Mouse (Mus musculus) limb, embryonic 11.5 days (tissue): ENCODE measurements around the gene Tnfrsf13b. TPM values are rescaled to one million over a fixed set of nuclear protein-coding genes. Genes with fewer than 3 reads are reported as not detected.

Experiments
- ATAC-seq: fragments of 200-750 bp; cut with Nextera tagmentation; 2 replicates; pipeline ENCODE4 v1.8.0; 2017; ENCODE audit warnings: low read depth; ENCODE audit not compliant: insufficient number of reproducible peaks, low FRiP score, low TSS enrichment
- DNase-seq: peaks from one replicate; pipeline ENCODE4 v3.0.0-alpha.2; 2015; ENCODE audit warnings: low spot score
- H3K27ac ChIP-seq: fragments of 300-500 bp; sonication (generic); replicated peaks from 2 replicates; pipeline ENCODE4 v1.5.1; 2014; ENCODE audit warnings: low read depth, mild to moderate bottlenecking, low read length
- H3K27me3 ChIP-seq: fragments of 300-500 bp; sonication (generic); 2 replicates; pipeline ENCODE4 v1.6.1; 2014; ENCODE audit warnings: mild to moderate bottlenecking, low read length, mixed read lengths; ENCODE audit not compliant: control insufficient read depth, insufficient read depth
- H3K36me3 ChIP-seq: fragments of 300-500 bp; sonication (generic); 2 replicates; pipeline ENCODE4 v1.6.1; 2014; ENCODE audit warnings: mild to moderate bottlenecking, low read length, moderate library complexity, mixed read lengths; ENCODE audit not compliant: control insufficient read depth, insufficient read depth
- H3K4me1 ChIP-seq: fragments of 300-500 bp; sonication (generic); 2 replicates; pipeline ENCODE4 v1.6.1; 2014; ENCODE audit warnings: low read length, mixed read lengths; ENCODE audit not compliant: control insufficient read depth, insufficient read depth
- H3K4me2 ChIP-seq: fragments of 300-500 bp; sonication (generic); 2 replicates; pipeline ENCODE4 v1.6.1; 2014; ENCODE audit warnings: low read depth, mild to moderate bottlenecking, moderate library complexity; ENCODE audit not compliant: severe bottlenecking
- H3K4me3 ChIP-seq: fragments of 300-500 bp; sonication (generic); 2 replicates; pipeline ENCODE4 v1.5.1; 2014; ENCODE audit warnings: low read depth, low read length
- H3K9ac ChIP-seq: fragments of 300-500 bp; sonication (generic); 2 replicates; pipeline ENCODE4 v1.6.1; 2014; ENCODE audit warnings: mild to moderate bottlenecking, low read length
- H3K9me3 ChIP-seq: fragments of 300-500 bp; sonication (generic); 2 replicates; pipeline ENCODE4 v1.6.1; 2016; ENCODE audit warnings: low read length; ENCODE audit not compliant: control insufficient read depth
- WGBS: fragments of 180-500 bp; shearing (Covaris S2); extraction: QIAGEN DNeasy Blood & Tissue Kit; methylation state at CpG from one replicate; pipeline ENCODE4 v1.1.7; 2014; 5-methylcytosine and 5-hydroxymethylcytosine counted together
- polyA plus RNA-seq: library from polyadenylated mRNA; unstranded; fragments of >200 nt; fragmentation: Nextera tagmentation; extraction: Ambion mirVana; gene quantifications from 2 replicates; pipeline ENCODE4 v1.2.1, GENCODE M21; 2014

The Tnfrsf13b gene
- polyA plus RNA-seq = 0.89 and 0.99 TPM in 2 replicates

- no peak within 1 kb of the TSS for H3K4me2 ChIP-seq
- H3K36me3 ChIP-seq = no peaks in the 10 kb centered on the region
- no peaks in the 10 kb centered on the region for H3K4me1 ChIP-seq
- 85% methylated on average over 23 of the region's 23 CpGs for WGBS
- H3K9ac ChIP-seq = no peak within 1 kb of the TSS
- DNase-seq = no peak
- H3K4me3 ChIP-seq = no peak within 1 kb of the TSS
- ATAC-seq = no peak
- no peak within 1 kb of the TSS for H3K27ac ChIP-seq
- no peaks in the 10 kb centered on the region for H3K9me3 ChIP-seq
- no peaks in the 10 kb centered on the region for H3K27me3 ChIP-seq
Measured at GRCm38 (mm10) chr11:61126606-61127355, at the start of gene Tnfrsf13b. Gene Tnfrsf13b (plus strand): TSS chr11:61126755.

GRCm38 (mm10) chr11:61081624-61082023, 44.9 kb upstream of the Tnfrsf13b start:
- H3K27ac ChIP-seq = no peak overlapping the region
- no peaks in the 10 kb centered on the region for H3K36me3 ChIP-seq
- DNase-seq (no peak), ATAC-seq (no peak)
- H3K9ac ChIP-seq = no peak overlapping the region
- H3K4me1 ChIP-seq = no peaks in the 10 kb centered on the region
- no peaks in the 10 kb centered on the region for H3K9me3 ChIP-seq
- 80% methylated on average over 2 of the region's 2 CpGs for WGBS
- no peaks in the 10 kb centered on the region for H3K27me3 ChIP-seq
- no peak overlapping the region for H3K4me2 ChIP-seq
- no peak overlapping the region for H3K4me3 ChIP-seq

GRCm38 (mm10) chr11:61090195-61090594, 36.4 kb upstream of the Tnfrsf13b start:
- H3K27me3 ChIP-seq = no peaks in the 10 kb centered on the region
- ATAC-seq = no peak
- DNase-seq = no peak
- no peak overlapping the region for H3K9ac ChIP-seq
- no peak overlapping the region for H3K4me3 ChIP-seq
- no peaks in the 10 kb centered on the region for H3K4me1 ChIP-seq
- no peak overlapping the region for H3K27ac ChIP-seq
- no peaks in the 10 kb centered on the region for H3K9me3 ChIP-seq
- 77% methylated on average over 7 of the region's 7 CpGs for WGBS
- no peaks in the 10 kb centered on the region for H3K36me3 ChIP-seq
- no peak overlapping the region for H3K4me2 ChIP-seq

GRCm38 (mm10) chr11:61091192-61091591, 35.4 kb upstream of the Tnfrsf13b start:
- H3K9me3 ChIP-seq = no peaks in the 10 kb centered on the region
- no peak overlapping the region for H3K4me3 ChIP-seq
- no peaks in the 10 kb centered on the region for H3K4me1 ChIP-seq
- no peak overlapping the region for H3K4me2 ChIP-seq
- no peaks in the 10 kb centered on the region for H3K36me3 ChIP-seq
- ATAC-seq (no peak), DNase-seq (no peak)
- no peak overlapping the region; the same call in 1 of the 2 replicates for H3K9ac ChIP-seq
- H3K27me3 ChIP-seq = no peaks in the 10 kb centered on the region
- WGBS = 75% methylated on average over 3 of the region's 3 CpGs
- no peak overlapping the region for H3K27ac ChIP-seq

GRCm38 (mm10) chr11:61091642-61092262, 34.8 kb upstream of the Tnfrsf13b start:
- peak; percentile 82 for DNase-seq
- Histone ChIP-seq H3K4me2 (no peak overlapping the region), H3K27ac (no peak overlapping the region), H3K4me1 (no peaks in the 10 kb centered on the region), H3K9ac (no peak overlapping the region), H3K4me3 (no peak overlapping the region), H3K27me3 (no peaks in the 10 kb centered on the region), H3K9me3 (no peaks in the 10 kb centered on the region), H3K36me3 (no peaks in the 10 kb centered on the region)
- whole genome bisulfite sequencing = 21% methylated on average over 7 of the region's 7 CpGs
- no peak for ATAC-seq

- Histone ChIP-seq H3K4me2 (no peak overlapping the region), H3K4me3 (no peak overlapping the region), H3K9me3 (no peaks in the 10 kb centered on the region), H3K9ac (no peak overlapping the region), H3K36me3 (no peaks in the 10 kb centered on the region), H3K27ac (no peak overlapping the region), H3K27me3 (no peaks in the 10 kb centered on the region), H3K4me1 (no peaks in the 10 kb centered on the region)
- WGBS = 74% methylated on average over 1 of the region's 1 CpGs
- ATAC-seq = no peak
- no peak for DNase-seq
Measured at GRCm38 (mm10) chr11:61098046-61098445, 28.5 kb upstream of the Tnfrsf13b start.

GRCm38 (mm10) chr11:61102397-61103339, 23.9 kb upstream of the Tnfrsf13b start:
- WGBS = 71% methylated on average over 12 of the region's 13 CpGs
- ATAC-seq = no peak
- no peaks in the 10 kb centered on the region for H3K36me3 ChIP-seq

GRCm38 (mm10) chr11:61104241-61104901, 22.2 kb upstream of the Tnfrsf13b start:
- Histone ChIP-seq H3K4me3 (no peak overlapping the region), H3K27me3 (no peaks in the 10 kb centered on the region), H3K4me1 (no peaks in the 10 kb centered on the region), H3K27ac (no peak overlapping the region), H3K4me2 (no peak overlapping the region), H3K9ac (no peak overlapping the region), H3K36me3 (no peaks in the 10 kb centered on the region), H3K9me3 (no peaks in the 10 kb centered on the region)
- peak; percentile 67; the same call in 1 of the 2 replicates for ATAC-seq
- DNase-seq = peak; percentile 96
- 23% methylated on average over 20 of the region's 20 CpGs for WGBS

More at GRCm38 (mm10) chr11:61102397-61103339, 23.9 kb upstream of the Tnfrsf13b start:
- no peak overlapping the region for H3K4me3 ChIP-seq
- no peak overlapping the region for H3K9ac ChIP-seq
- no peaks in the 10 kb centered on the region for H3K9me3 ChIP-seq
- no peaks in the 10 kb centered on the region for H3K27me3 ChIP-seq
- DNase-seq = no peak
- H3K4me1 ChIP-seq = no peaks in the 10 kb centered on the region
- no peak overlapping the region for H3K4me2 ChIP-seq
- no peak overlapping the region for H3K27ac ChIP-seq
